Mouse (Mus musculus) bone marrow macrophage, adult 2 months (primary cell): ENCODE measurements around the gene Hck. TPM values are rescaled to one million over a fixed set of nuclear protein-coding genes. Genes with fewer than 3 reads are reported as not detected.
A peak's percentile ranks its signal among the peaks of the same experiment; 100 is the strongest.

Source experiments
- H3K27ac ChIP-seq: 2 replicates; pipeline ENCODE4 v1.5.1; 2012; ENCODE audit warnings: low read depth, low read length; ENCODE audit not compliant: insufficient read depth
- H3K4me1 ChIP-seq: 2 replicates; pipeline ENCODE4 v1.6.1; 2012; ENCODE audit warnings: low read length; ENCODE audit not compliant: control insufficient read depth, insufficient read depth
- H3K4me3 ChIP-seq: 2 replicates; pipeline ENCODE4 v1.5.1; 2012; ENCODE audit warnings: mild to moderate bottlenecking, low read length, moderate library complexity; ENCODE audit not compliant: insufficient read depth
- CTCF ChIP-seq: IDR thresholded peaks from 2 replicates; pipeline ENCODE4 v1.5.1; 2012; ENCODE audit warnings: low read depth, mild to moderate bottlenecking, low read length, moderate library complexity
- POLR2A ChIP-seq: IDR thresholded peaks from 2 replicates; pipeline ENCODE4 v1.6.1; 2012; ENCODE audit warnings: mild to moderate bottlenecking, low read depth, low read length, borderline replicate concordance
- polyA plus RNA-seq: library from polyadenylated mRNA; stranded (reverse); fragments of >200 nt; gene quantifications from 2 replicates; pipeline ENCODE4 v1.2.4, GENCODE M21; 2012; ENCODE audit not compliant: missing spikeins, insufficient read depth, insufficient read length

The Hck gene
- polyA plus RNA-seq, result 128 and 146 TPM in 2 replicates

GRCm38 (mm10) chr2:153108313-153109264, at the start of gene Hck:
Gene Hck (plus strand): TSS chr2:153108468.
- H3K4me1 ChIP-seq, result peaks cover 27% of the 10 kb centered on the region
- no peak within 1 kb of the TSS for H3K27ac ChIP-seq
- peak within 1 kb of the TSS; percentile 65 for H3K4me3 ChIP-seq
- TF ChIP-seq POLR2A (no peak), CTCF (no peak)

GRCm38 (mm10) chr2:153060216-153060615, 48.1 kb upstream of the Hck start:
- H3K27ac ChIP-seq, result no peak overlapping the region
- TF ChIP-seq POLR2A (no peak), CTCF (no peak)
- H3K4me1 ChIP-seq, result no peaks in the 10 kb centered on the region
- H3K4me3 ChIP-seq, result no peak overlapping the region

- TF ChIP-seq CTCF (no peak), POLR2A (no peak)
- H3K27ac ChIP-seq, result no peak overlapping the region
- no peak overlapping the region for H3K4me3 ChIP-seq
- H3K4me1 ChIP-seq, result no peaks in the 10 kb centered on the region
Measured at GRCm38 (mm10) chr2:153063394-153063793, 44.9 kb upstream of the Hck start.

DNA sequence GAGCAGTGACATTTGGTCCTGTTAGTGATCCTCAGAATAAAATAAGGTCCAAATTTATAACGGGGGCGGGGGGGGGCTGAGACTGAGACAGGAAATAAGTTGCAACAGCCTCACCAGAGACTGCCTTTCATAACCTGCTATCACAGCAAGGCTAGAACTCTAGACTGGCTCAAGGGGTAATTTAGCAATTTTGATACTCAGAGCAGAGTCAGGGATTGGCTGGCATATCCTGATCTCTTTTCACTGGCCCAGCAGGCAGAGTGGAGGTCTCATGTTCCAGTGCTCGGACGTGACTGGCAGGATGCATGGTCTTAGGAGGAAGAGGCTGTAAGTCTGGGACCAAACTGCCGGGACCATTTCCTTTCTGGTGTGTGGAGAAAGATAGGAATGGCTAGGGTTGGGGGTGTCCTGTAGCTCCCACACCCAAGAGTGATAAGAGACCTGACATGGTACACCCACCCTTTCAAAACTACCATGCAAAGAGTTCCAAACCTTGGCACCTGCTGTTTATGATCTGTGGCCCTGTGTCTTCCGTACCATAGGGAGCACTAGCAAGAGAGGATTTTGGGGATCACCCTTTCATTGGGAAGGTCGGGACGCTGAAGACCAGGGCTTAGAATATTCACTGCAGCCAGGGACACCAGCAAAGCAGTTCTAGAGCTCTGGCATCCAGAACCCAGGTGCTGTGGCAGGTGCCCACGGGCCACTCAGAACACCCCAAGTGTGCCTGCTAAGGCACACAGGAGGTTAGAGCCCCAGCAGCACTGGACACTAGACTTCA, 43.9 kb upstream of the Hck start:
- H3K27ac ChIP-seq, result no peak overlapping the region
- TF ChIP-seq POLR2A (no peak), CTCF (no peak)
- no peaks in the 10 kb centered on the region for H3K4me1 ChIP-seq
- H3K4me3 ChIP-seq, result no peak overlapping the region

- H3K27ac ChIP-seq, result no peak within 1 kb of the TSS
- no peak for TF ChIP-seq POLR2A
- no peak for TF ChIP-seq CTCF
- H3K4me3 ChIP-seq, result no peak within 1 kb of the TSS
Measured at GRCm38 (mm10) chr2:153065747-153066508, 42.3 kb upstream of the Hck start, which contains the start of gene Ccm2l. Gene Ccm2l (plus strand): TSS chr2:153065955.

DNA sequence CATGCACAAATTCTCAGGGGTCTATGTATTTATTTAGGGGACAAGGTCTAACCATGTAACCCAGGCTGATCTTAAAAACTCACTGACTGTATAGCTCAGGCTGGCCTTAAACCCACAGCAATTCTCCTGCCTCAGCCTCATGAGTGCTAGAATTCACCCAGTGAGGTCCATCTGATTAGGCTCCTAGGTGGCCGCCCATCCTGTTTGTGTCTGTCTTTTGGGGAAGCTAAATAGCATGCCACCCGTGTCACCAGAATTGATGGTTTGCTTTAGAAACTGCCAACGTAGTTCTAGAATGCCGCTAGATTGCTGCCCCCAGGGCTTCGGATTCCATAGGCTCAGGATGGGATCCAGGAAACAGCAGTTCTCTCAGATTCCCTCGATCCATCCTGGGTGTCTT, 41.3 kb upstream of the Hck start:
- TF ChIP-seq CTCF (no peak), POLR2A (no peak)
- H3K4me1 ChIP-seq, result no peaks in the 10 kb centered on the region
- no peak overlapping the region for H3K27ac ChIP-seq
- no peak overlapping the region for H3K4me3 ChIP-seq

More at GRCm38 (mm10) chr2:153065747-153066508, 42.3 kb upstream of the Hck start, which contains the start of gene Ccm2l:
- no peaks in the 10 kb centered on the region for H3K4me1 ChIP-seq

DNA sequence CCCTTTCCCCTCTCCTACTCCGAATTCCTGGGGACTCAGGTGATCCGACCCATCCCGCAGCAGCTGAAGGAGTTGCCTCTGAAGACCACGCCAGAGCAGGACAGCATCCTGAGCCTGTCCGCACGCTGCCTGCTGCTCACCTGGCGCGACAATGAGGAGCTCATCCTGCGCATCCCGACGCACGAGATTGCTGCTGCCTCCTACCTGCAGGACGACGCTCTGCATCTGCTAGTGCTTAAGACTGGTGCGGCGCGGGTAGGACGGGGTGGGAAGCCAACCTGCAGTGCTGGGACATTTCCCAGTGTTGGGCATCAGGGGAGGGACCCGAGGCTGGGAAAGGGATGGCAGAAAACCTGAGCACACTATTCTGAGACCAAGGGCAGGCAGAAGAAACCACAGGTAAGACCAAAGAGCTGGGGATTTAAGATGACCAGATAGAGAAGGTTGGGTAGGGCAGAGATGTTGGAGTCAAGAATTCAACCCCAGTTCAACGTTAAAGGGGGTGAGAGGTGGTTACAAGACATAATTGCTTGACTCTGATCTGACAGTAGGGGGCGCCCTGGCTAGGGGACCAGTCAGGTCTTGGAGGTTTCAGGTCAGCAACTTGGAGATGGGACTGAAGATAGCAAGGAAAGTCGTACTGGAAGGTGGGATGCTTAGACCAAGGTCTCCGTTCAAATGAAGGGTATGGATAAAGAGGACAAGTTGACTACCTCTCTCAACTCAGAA, 37.3 kb upstream of the Hck start:
- H3K4me3 ChIP-seq, result no peak overlapping the region
- H3K4me1 ChIP-seq, result peaks cover under 1% of the 10 kb centered on the region
- TF ChIP-seq POLR2A (no peak), CTCF (peak; percentile 58)
- no peak overlapping the region for H3K27ac ChIP-seq

GRCm38 (mm10) chr2:153071491-153072184, 36.6 kb upstream of the Hck start:
- Histone ChIP-seq H3K27ac (no peak overlapping the region), H3K4me3 (no peak overlapping the region), H3K4me1 (peaks cover 6% of the 10 kb centered on the region)
- TF ChIP-seq POLR2A (no peak), CTCF (no peak)

- H3K27ac ChIP-seq, result no peak overlapping the region
- peaks cover 6% of the 10 kb centered on the region for H3K4me1 ChIP-seq
- TF ChIP-seq POLR2A, result no peak
- TF ChIP-seq CTCF, result no peak
- H3K4me3 ChIP-seq, result no peak overlapping the region
Measured at GRCm38 (mm10) chr2:153074651-153075050, 33.6 kb upstream of the Hck start.
